Mouse (Mus musculus) brain, adult 2 months (tissue): Measurements from ENCODE around the gene Rab40c.

Experiments
- DNase-seq: peaks from one replicate; pipeline ENCODE4 v3.0.0; 2011; ENCODE audit warnings: low read depth, low spot score

Rab40c gene

GRCm38 (mm10) chr17:25919144-25919785 lies at the start of gene Rab40c:
Gene Rab40c (minus strand): TSS chr17:25919727.
- peak; percentile 60 for DNase-seq

GRCm38 (mm10) chr17:25968176-25968575 lies 48.6 kb upstream of the Rab40c start:
- no peak for DNase-seq

GRCm38 (mm10) chr17:25967652-25968051 lies 48.1 kb upstream of the Rab40c start:
- peak; percentile 79 for DNase-seq

- peak; percentile 69 for DNase-seq
Observed at GRCm38 (mm10) chr17:25964271-25964670, 44.7 kb upstream of the Rab40c start.

- no peak for DNase-seq
Observed at GRCm38 (mm10) chr17:25962413-25962905, 42.9 kb upstream of the Rab40c start.

- DNase-seq = no peak
Observed at GRCm38 (mm10) chr17:25961566-25961965, 42.0 kb upstream of the Rab40c start.

GRCm38 (mm10) chr17:25959630-25960467 lies 40.3 kb upstream of the Rab40c start:
- no peak for DNase-seq

- peak; percentile 47 for DNase-seq
Observed at GRCm38 (mm10) chr17:25958771-25959494, 39.4 kb upstream of the Rab40c start.

- DNase-seq = peak; percentile 68
Observed at GRCm38 (mm10) chr17:25957586-25958051, 38.1 kb upstream of the Rab40c start.

GRCm38 (mm10) chr17:25956631-25957030 lies 37.1 kb upstream of the Rab40c start:
- no peak for DNase-seq

GRCm38 (mm10) chr17:25956201-25956600 lies 36.7 kb upstream of the Rab40c start:
- peak; percentile 96 for DNase-seq

GRCm38 (mm10) chr17:25955736-25956135 lies 36.2 kb upstream of the Rab40c start:
- peak; percentile 63 for DNase-seq

GRCm38 (mm10) chr17:25954671-25955070 lies 35.1 kb upstream of the Rab40c start:
- DNase-seq = no peak

GRCm38 (mm10) chr17:25953161-25953560 lies 33.6 kb upstream of the Rab40c start:
- DNase-seq = peak; percentile 92

GRCm38 (mm10) chr17:25951803-25952623 lies 32.5 kb upstream of the Rab40c start, which contains the start of gene A930017K11Rik:
Gene A930017K11Rik (minus strand): TSS chr17:25952565.
- peak; percentile 69 for DNase-seq

- DNase-seq = peak; percentile 53
Observed at GRCm38 (mm10) chr17:25951225-25951802, 31.8 kb upstream of the Rab40c start.

GRCm38 (mm10) chr17:25950706-25951105 lies 31.2 kb upstream of the Rab40c start:
- no peak for DNase-seq

- DNase-seq = peak; percentile 43
Observed at GRCm38 (mm10) chr17:25949981-25950380, 30.5 kb upstream of the Rab40c start.

- no peak for DNase-seq
Observed at GRCm38 (mm10) chr17:25948051-25948450, 28.5 kb upstream of the Rab40c start.

GRCm38 (mm10) chr17:25947576-25947975 lies 28.0 kb upstream of the Rab40c start:
- no peak for DNase-seq

- DNase-seq = no peak
Observed at GRCm38 (mm10) chr17:25946891-25947290, 27.4 kb upstream of the Rab40c start.
